Mouse (Mus musculus) layer of hippocampus, postnatal 10 days (tissue): ENCODE results near the gene Nprl3. TPM values are rescaled to one million over a fixed set of nuclear protein-coding genes. Genes with fewer than 3 reads are reported as not detected.

Experiments used
- total RNA-seq, 2 experiments: library from RNA; stranded (reverse); gene quantifications; 2 replicates each; pipeline ENCODE4 v1.2.3; 2021

Nprl3 gene
- total RNA-seq, 2 experiments from 2014 or later = 51.7 to 58.1 TPM

Other genes with a start within 250 kb of the Nprl3 start
- gene Il9r, start 67.4 kb downstream of the Nprl3 start, total RNA-seq = not detected
- gene Snrnp25, start 62.3 kb downstream of the Nprl3 start, total RNA-seq = 10 to 100 TPM; 28.3 to 29.8 TPM
- gene Rhbdf1, start 45.4 kb downstream of the Nprl3 start, total RNA-seq = 10 to 100 TPM; 25.9 to 32.8 TPM
- 10 to 100 TPM; 18.5 to 20.7 TPM for gene Mpg, start 41.2 kb downstream of the Nprl3 start, total RNA-seq
- gene Hba-x, start 8.7 kb upstream of the Nprl3 start, total RNA-seq = not detected
- 100 to 1,000 TPM; 667 to 733 TPM for gene Hba-a1, start 15.8 kb upstream of the Nprl3 start, total RNA-seq
- 1 to 10 TPM; 2.3 to 4.1 TPM for gene Hbq1b, start 19.3 kb upstream of the Nprl3 start, total RNA-seq
- gene Hba-a2, start 28.8 kb upstream of the Nprl3 start, total RNA-seq = 100 to 1,000 TPM; 562 to 789 TPM
- 1 to 10 TPM; 1.6 to 2.7 TPM for gene Hbq1a, start 32.4 kb upstream of the Nprl3 start, total RNA-seq
- 10 to 100 TPM; 28.3 to 28.5 TPM for gene Sh3pxd2b, start 80.1 kb upstream of the Nprl3 start, total RNA-seq
- gene Ubtd2, start 187.7 kb upstream of the Nprl3 start, total RNA-seq = 10 to 100 TPM; 45.3 to 45.5 TPM